Mouse (Mus musculus) heart, embryonic 13.5 days (tissue): ENCODE measurements around the gene Pdk1. TPM values are rescaled to one million over a fixed set of nuclear protein-coding genes. Genes with fewer than 3 reads are reported as not detected.

Source experiments
- ATAC-seq: fragments of 200-750 bp; cut with Nextera tagmentation; 2 replicates; pipeline ENCODE4 v1.8.0; 2017; ENCODE audit warnings: moderate TSS enrichment; ENCODE audit not compliant: insufficient number of reproducible peaks, low FRiP score, low TSS enrichment; ENCODE audit errors: extremely low read depth
- H3K27ac ChIP-seq: fragments of 300-500 bp; sonication (generic); replicated peaks from 2 replicates; pipeline ENCODE4 v1.5.1; 2015; ENCODE audit warnings: moderate library complexity, mild to moderate bottlenecking, inconsistent platforms
- H3K27me3 ChIP-seq: fragments of 300-500 bp; sonication (generic); replicated peaks from 2 replicates; pipeline ENCODE4 v1.6.1; 2015; ENCODE audit warnings: mild to moderate bottlenecking, inconsistent platforms
- H3K36me3 ChIP-seq: fragments of 300-500 bp; sonication (generic); 2 replicates; pipeline ENCODE4 v1.6.1; 2015; ENCODE audit warnings: mild to moderate bottlenecking, inconsistent platforms
- H3K4me1 ChIP-seq: fragments of 300-500 bp; sonication (generic); 2 replicates; pipeline ENCODE4 v1.6.1; 2015; ENCODE audit warnings: inconsistent platforms
- H3K4me2 ChIP-seq: fragments of 300-500 bp; sonication (generic); 2 replicates; pipeline ENCODE4 v1.6.1; 2015; ENCODE audit warnings: inconsistent platforms, mild to moderate bottlenecking, moderate library complexity
- H3K4me3 ChIP-seq: fragments of 300-500 bp; sonication (generic); 2 replicates; pipeline ENCODE4 v1.5.1; 2015; ENCODE audit warnings: moderate library complexity, mild to moderate bottlenecking, inconsistent platforms
- H3K9ac ChIP-seq: fragments of 300-500 bp; sonication (generic); 2 replicates; pipeline ENCODE4 v1.6.1; 2015; ENCODE audit warnings: inconsistent platforms, mild to moderate bottlenecking, moderate library complexity
- H3K9me3 ChIP-seq: fragments of 300-500 bp; sonication (generic); 2 replicates; pipeline ENCODE4 v1.6.1; 2016; ENCODE audit warnings: inconsistent platforms
- WGBS: fragments of 180-500 bp; shearing (Covaris S2); methylation state at CpG from one replicate; pipeline ENCODE4 v1.1.7; 2015; ENCODE audit warnings: mixed read lengths; 5-methylcytosine and 5-hydroxymethylcytosine counted together
- polyA plus RNA-seq: library from polyadenylated mRNA; unstranded; fragments of >200 nt; fragmentation: Nextera tagmentation; extraction: Ambion mirVana; gene quantifications from 2 replicates; pipeline ENCODE4 v1.2.1, GENCODE M21; 2015

Pdk1 gene
- 84.3 and 88.1 TPM in 2 replicates for polyA plus RNA-seq

- Histone ChIP-seq H3K9ac (peak within 1 kb of the TSS; percentile 96), H3K4me3 (peak within 1 kb of the TSS; percentile 88), H3K27me3 (no peaks in the 10 kb centered on the region), H3K36me3 (peaks cover 13% of the 10 kb centered on the region), H3K9me3 (no peaks in the 10 kb centered on the region), H3K4me1 (peaks cover 32% of the 10 kb centered on the region), H3K27ac (peak within 1 kb of the TSS; percentile 96), H3K4me2 (peak within 1 kb of the TSS; percentile 95)
- ATAC-seq: peak; percentile 98
- under 1% methylated on average over 55 of the region's 55 CpGs for WGBS
Observed at GRCm38 (mm10) chr2:71872801-71873443, at the start of gene Pdk1. TSS of gene Pdk1 (plus strand) at chr2:71873224.

GRCm38 (mm10) chr2:71824146-71824545 is 48.9 kb upstream of the Pdk1 start:
- Histone ChIP-seq H3K27ac (no peak overlapping the region), H3K4me1 (no peaks in the 10 kb centered on the region), H3K9me3 (no peaks in the 10 kb centered on the region), H3K27me3 (no peaks in the 10 kb centered on the region), H3K36me3 (peaks cover 51% of the 10 kb centered on the region), H3K9ac (no peak overlapping the region), H3K4me2 (no peak overlapping the region), H3K4me3 (no peak overlapping the region)
- no peak for ATAC-seq
- 69% methylated on average over 13 of the region's 13 CpGs for WGBS

GRCm38 (mm10) chr2:71827711-71828110 is 45.3 kb upstream of the Pdk1 start:
- H3K36me3 ChIP-seq: peaks cover 42% of the 10 kb centered on the region
- H3K9ac ChIP-seq: no peak overlapping the region
- ATAC-seq: no peak
- no peak overlapping the region for H3K27ac ChIP-seq
- WGBS: 74% methylated on average over 13 of the region's 13 CpGs
- no peaks in the 10 kb centered on the region for H3K27me3 ChIP-seq
- peaks cover 5% of the 10 kb centered on the region; the same call in 1 of the 2 replicates for H3K4me1 ChIP-seq
- no peak overlapping the region for H3K4me3 ChIP-seq
- H3K4me2 ChIP-seq: no peak overlapping the region
- no peaks in the 10 kb centered on the region for H3K9me3 ChIP-seq

GRCm38 (mm10) chr2:71828928-71829327 is 44.1 kb upstream of the Pdk1 start:
- peaks cover 5% of the 10 kb centered on the region; the same call in 1 of the 2 replicates for H3K4me1 ChIP-seq
- no peaks in the 10 kb centered on the region for H3K27me3 ChIP-seq
- H3K4me2 ChIP-seq: no peak overlapping the region
- no peaks in the 10 kb centered on the region for H3K9me3 ChIP-seq
- WGBS: 58% methylated on average over 11 of the region's 11 CpGs
- peaks cover 35% of the 10 kb centered on the region for H3K36me3 ChIP-seq
- no peak overlapping the region for H3K4me3 ChIP-seq
- H3K9ac ChIP-seq: no peak overlapping the region
- H3K27ac ChIP-seq: no peak overlapping the region
- no peak for ATAC-seq

GRCm38 (mm10) chr2:71833626-71834025 is 39.4 kb upstream of the Pdk1 start:
- Histone ChIP-seq H3K9me3 (no peaks in the 10 kb centered on the region), H3K4me2 (no peak overlapping the region), H3K27ac (no peak overlapping the region), H3K9ac (no peak overlapping the region), H3K4me1 (peaks cover 19% of the 10 kb centered on the region), H3K4me3 (no peak overlapping the region), H3K36me3 (peaks cover 47% of the 10 kb centered on the region), H3K27me3 (no peaks in the 10 kb centered on the region)
- WGBS: 75% methylated on average over 6 of the region's 6 CpGs
- ATAC-seq: no peak

- Histone ChIP-seq H3K9ac (no peak overlapping the region), H3K4me3 (no peak overlapping the region), H3K27ac (no peak overlapping the region), H3K27me3 (no peaks in the 10 kb centered on the region), H3K4me2 (no peak overlapping the region), H3K36me3 (peaks cover 52% of the 10 kb centered on the region), H3K9me3 (no peaks in the 10 kb centered on the region), H3K4me1 (peaks cover 19% of the 10 kb centered on the region)
- no peak for ATAC-seq
- 72% methylated on average over 7 of the region's 7 CpGs for WGBS
Observed at GRCm38 (mm10) chr2:71834371-71834770, 38.7 kb upstream of the Pdk1 start.

- H3K27me3 ChIP-seq: no peaks in the 10 kb centered on the region
- no peak overlapping the region for H3K4me2 ChIP-seq
- no peak overlapping the region for H3K4me3 ChIP-seq
- peaks cover 19% of the 10 kb centered on the region for H3K4me1 ChIP-seq
- H3K9ac ChIP-seq: no peak overlapping the region
- 81% methylated on average over 8 of the region's 8 CpGs for WGBS
- no peak overlapping the region for H3K27ac ChIP-seq
- peaks cover 58% of the 10 kb centered on the region for H3K36me3 ChIP-seq
- no peaks in the 10 kb centered on the region for H3K9me3 ChIP-seq
- ATAC-seq: no peak
Observed at GRCm38 (mm10) chr2:71835556-71835955, 37.5 kb upstream of the Pdk1 start.

GRCm38 (mm10) chr2:71836232-71836631 is 36.8 kb upstream of the Pdk1 start:
- ATAC-seq: no peak
- H3K9ac ChIP-seq: no peak overlapping the region
- peaks cover 19% of the 10 kb centered on the region for H3K4me1 ChIP-seq
- peaks cover 65% of the 10 kb centered on the region for H3K36me3 ChIP-seq
- 70% methylated on average over 4 of the region's 4 CpGs for WGBS
- H3K4me2 ChIP-seq: no peak overlapping the region
- H3K27me3 ChIP-seq: no peaks in the 10 kb centered on the region
- no peaks in the 10 kb centered on the region for H3K9me3 ChIP-seq
- H3K4me3 ChIP-seq: no peak overlapping the region
- no peak overlapping the region for H3K27ac ChIP-seq

- H3K9ac ChIP-seq: no peak overlapping the region
- H3K27ac ChIP-seq: no peak overlapping the region
- peaks cover 74% of the 10 kb centered on the region for H3K36me3 ChIP-seq
- peaks cover 16% of the 10 kb centered on the region for H3K4me1 ChIP-seq
- ATAC-seq: no peak
- H3K4me3 ChIP-seq: no peak overlapping the region
- H3K4me2 ChIP-seq: no peak overlapping the region
- no peaks in the 10 kb centered on the region for H3K27me3 ChIP-seq
- no peaks in the 10 kb centered on the region for H3K9me3 ChIP-seq
- 55% methylated on average over 4 of the region's 4 CpGs for WGBS
Observed at GRCm38 (mm10) chr2:71837261-71837660, 35.8 kb upstream of the Pdk1 start.

- no peak for ATAC-seq
- H3K36me3 ChIP-seq: peaks cover 79% of the 10 kb centered on the region
- WGBS: 22% methylated on average over 6 of the region's 6 CpGs
Observed at GRCm38 (mm10) chr2:71837791-71838190, 35.2 kb upstream of the Pdk1 start.

GRCm38 (mm10) chr2:71843316-71843715 is 29.7 kb upstream of the Pdk1 start:
- 71% methylated on average over 9 of the region's 9 CpGs for WGBS
- peaks cover 94% of the 10 kb centered on the region for H3K36me3 ChIP-seq
- no peak for ATAC-seq

More at GRCm38 (mm10) chr2:71837791-71838190, 35.2 kb upstream of the Pdk1 start:
- Histone ChIP-seq H3K27me3 (no peaks in the 10 kb centered on the region), H3K4me3 (no peak overlapping the region), H3K27ac (no peak overlapping the region), H3K4me1 (peaks cover 14% of the 10 kb centered on the region), H3K9me3 (no peaks in the 10 kb centered on the region), H3K4me2 (no peak overlapping the region), H3K9ac (no peak overlapping the region)

GRCm38 (mm10) chr2:71844906-71845305 is 28.1 kb upstream of the Pdk1 start:
- H3K9ac ChIP-seq: no peak overlapping the region
- H3K36me3 ChIP-seq: peaks cover 94% of the 10 kb centered on the region
- WGBS: 78% methylated on average over 6 of the region's 6 CpGs
- no peak overlapping the region for H3K4me2 ChIP-seq
- H3K4me3 ChIP-seq: no peak overlapping the region
- H3K27me3 ChIP-seq: no peaks in the 10 kb centered on the region
- H3K9me3 ChIP-seq: no peaks in the 10 kb centered on the region
- no peak for ATAC-seq
- H3K27ac ChIP-seq: no peak overlapping the region
- H3K4me1 ChIP-seq: 0 out of 2 replicates have a peak, but pooled peaks cover 5% of the 10 kb centered on the region

More at GRCm38 (mm10) chr2:71843316-71843715, 29.7 kb upstream of the Pdk1 start:
- H3K4me3 ChIP-seq: no peak overlapping the region
- H3K9ac ChIP-seq: no peak overlapping the region
- H3K9me3 ChIP-seq: no peaks in the 10 kb centered on the region
- no peak overlapping the region for H3K4me2 ChIP-seq
- no peak overlapping the region for H3K27ac ChIP-seq
- 0 out of 2 replicates have a peak, but pooled peaks cover 5% of the 10 kb centered on the region for H3K4me1 ChIP-seq
- H3K27me3 ChIP-seq: no peaks in the 10 kb centered on the region
